Mouse (Mus musculus) limb, embryonic 12.5 days (tissue): ENCODE measurements around the gene Rrnad1. TPM values are rescaled to one million over a fixed set of nuclear protein-coding genes. Genes with fewer than 3 reads are reported as not detected.
"Not testable (repeated sequence)": the region's sequence is repeated elsewhere in the genome, so short reads cannot be mapped to it uniquely, and the experiment has no call there.

Experiments
- ATAC-seq: fragments of 200-750 bp; cut with Nextera tagmentation; 2 replicates; pipeline ENCODE4 v1.8.0; 2017; ENCODE audit warnings: low read depth, moderate TSS enrichment; ENCODE audit not compliant: insufficient number of reproducible peaks, insufficient read depth, low FRiP score, low TSS enrichment
- H3K27ac ChIP-seq: fragments of 300-500 bp; sonication (generic); 2 replicates; pipeline ENCODE4 v1.5.1; 2016; ENCODE audit warnings: mild to moderate bottlenecking, moderate library complexity
- H3K27me3 ChIP-seq: fragments of 300-500 bp; sonication (generic); 2 replicates; pipeline ENCODE4 v1.6.1; 2016; ENCODE audit warnings: mild to moderate bottlenecking, moderate library complexity
- H3K36me3 ChIP-seq: fragments of 300-500 bp; sonication (generic); 2 replicates; pipeline ENCODE4 v1.6.1; 2016; ENCODE audit warnings: mild to moderate bottlenecking, moderate library complexity
- H3K4me1 ChIP-seq: fragments of 300-500 bp; sonication (generic); replicated peaks from 2 replicates; pipeline ENCODE4 v1.6.1; 2016
- H3K4me2 ChIP-seq: fragments of 300-500 bp; sonication (generic); 2 replicates; pipeline ENCODE4 v1.6.1; 2016; ENCODE audit warnings: mild to moderate bottlenecking, moderate library complexity
- H3K4me3 ChIP-seq: fragments of 300-500 bp; sonication (generic); replicated peaks from 2 replicates; pipeline ENCODE4 v1.5.1; 2016; ENCODE audit warnings: mild to moderate bottlenecking
- H3K9ac ChIP-seq: fragments of 300-500 bp; sonication (generic); replicated peaks from 2 replicates; pipeline ENCODE4 v1.6.1; 2016; ENCODE audit warnings: mild to moderate bottlenecking, moderate library complexity
- H3K9me3 ChIP-seq: fragments of 300-500 bp; sonication (generic); 2 replicates; pipeline ENCODE4 v1.6.1; 2016; ENCODE audit warnings: mild to moderate bottlenecking, moderate library complexity
- WGBS: fragments of 180-500 bp; shearing (Covaris S2); methylation state at CpG from one replicate; pipeline ENCODE4 v1.1.7; 2016; 5-methylcytosine and 5-hydroxymethylcytosine counted together
- polyA plus RNA-seq: library from polyadenylated mRNA; unstranded; fragments of >200 nt; fragmentation: Nextera tagmentation; extraction: Ambion mirVana; gene quantifications from 2 replicates; pipeline ENCODE4 v1.2.1, GENCODE M21; 2016

Rrnad1 gene
- polyA plus RNA-seq, 1 experiment from 2014 or later, result 22.4 TPM

DNA sequence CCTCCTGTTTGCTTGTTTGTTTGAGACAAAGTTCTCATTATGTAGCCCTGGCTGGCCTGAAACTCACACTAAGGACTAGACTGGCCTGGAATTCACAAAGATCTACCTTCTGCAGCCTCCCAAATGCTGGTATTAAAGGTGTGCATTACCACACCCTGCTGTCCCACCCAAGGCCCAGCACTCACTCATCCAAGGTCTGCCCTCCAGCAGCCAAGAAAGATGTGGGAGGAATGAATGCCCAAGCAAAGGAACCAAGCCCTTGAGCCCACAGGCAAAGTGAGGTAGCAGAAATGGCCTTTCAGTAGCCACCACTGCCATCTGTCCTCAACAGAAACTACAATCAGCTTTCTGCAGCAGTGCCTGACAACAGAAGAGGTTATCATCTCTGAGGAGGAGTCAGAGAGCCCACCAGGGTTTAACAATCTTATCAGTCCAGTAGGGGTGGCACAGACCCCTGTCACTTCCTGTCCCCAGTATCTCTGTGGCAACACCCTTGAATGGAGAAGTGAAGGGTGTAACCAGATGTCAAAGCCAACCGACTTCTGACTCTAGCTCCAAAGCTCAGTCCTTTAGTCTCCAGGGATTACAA lies 29.4 kb downstream of the Rrnad1 start:
- Histone ChIP-seq H3K27me3 (no peaks in the 10 kb centered on the region), H3K36me3 (no peaks in the 10 kb centered on the region), H3K4me2 (no peak overlapping the region), H3K4me1 (peaks cover 3% of the 10 kb centered on the region; the same call in 1 of the 2 replicates), H3K4me3 (no peak overlapping the region), H3K27ac (no peak overlapping the region), H3K9me3 (no peaks in the 10 kb centered on the region), H3K9ac (no peak overlapping the region)
- WGBS, result 47% methylated on average over 1 of the region's 1 CpGs
- no peak for ATAC-seq

DNA sequence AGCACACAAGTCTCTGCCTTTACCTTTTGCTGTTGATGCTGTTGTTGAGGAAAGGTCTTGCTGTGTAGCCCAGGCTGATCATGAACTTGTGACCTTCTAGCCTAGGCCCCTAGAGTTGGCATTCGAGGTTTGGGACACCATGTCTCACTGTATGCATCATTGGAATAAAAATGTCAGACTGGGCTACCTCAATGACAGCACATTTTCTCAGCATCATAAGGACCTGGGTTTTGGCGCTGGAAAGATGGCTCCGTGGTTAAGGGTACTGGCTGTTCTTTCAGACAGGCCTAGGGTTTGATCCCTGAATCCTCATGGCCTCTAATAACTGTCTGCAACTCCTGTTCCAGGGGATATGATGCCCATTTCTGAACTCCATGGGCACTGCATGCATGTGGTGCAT lies 30.7 kb downstream of the Rrnad1 start:
- Histone ChIP-seq H3K36me3 (no peaks in the 10 kb centered on the region), H3K9ac (no peak overlapping the region), H3K27me3 (no peaks in the 10 kb centered on the region), H3K4me3 (no peak overlapping the region), H3K4me1 (peaks cover 3% of the 10 kb centered on the region; the same call in 1 of the 2 replicates), H3K27ac (no peak overlapping the region), H3K9me3 (no peaks in the 10 kb centered on the region), H3K4me2 (no peak overlapping the region)
- WGBS, result 81% methylated on average over 3 of the region's 3 CpGs
- ATAC-seq, result no peak

DNA sequence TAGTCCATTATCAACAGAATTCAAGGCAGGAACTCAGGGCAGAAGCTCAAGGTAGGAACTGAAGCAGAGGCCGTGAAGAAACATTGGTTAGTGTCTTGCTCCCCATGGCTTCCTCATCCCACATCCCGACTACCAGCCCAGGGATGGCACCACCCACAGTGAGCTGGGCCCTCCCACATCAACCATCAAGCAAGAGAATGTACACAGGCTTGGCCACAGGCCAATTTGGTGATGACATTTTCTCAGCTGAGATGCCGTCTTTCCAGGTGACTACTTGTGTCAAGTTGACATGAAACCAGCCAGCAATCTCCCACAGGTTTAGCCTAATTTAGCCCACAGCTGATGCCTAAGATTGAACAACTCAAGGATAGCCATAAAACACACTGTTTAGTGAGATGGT lies 31.3 kb downstream of the Rrnad1 start:
- Histone ChIP-seq H3K27me3 (no peaks in the 10 kb centered on the region), H3K9ac (no peak overlapping the region), H3K27ac (no peak overlapping the region), H3K4me3 (no peak overlapping the region), H3K36me3 (no peaks in the 10 kb centered on the region), H3K9me3 (no peaks in the 10 kb centered on the region), H3K4me2 (no peak overlapping the region), H3K4me1 (peaks cover 3% of the 10 kb centered on the region; the same call in 1 of the 2 replicates)
- WGBS, result 68% methylated on average over 3 of the region's 3 CpGs
- ATAC-seq, result no peak

DNA sequence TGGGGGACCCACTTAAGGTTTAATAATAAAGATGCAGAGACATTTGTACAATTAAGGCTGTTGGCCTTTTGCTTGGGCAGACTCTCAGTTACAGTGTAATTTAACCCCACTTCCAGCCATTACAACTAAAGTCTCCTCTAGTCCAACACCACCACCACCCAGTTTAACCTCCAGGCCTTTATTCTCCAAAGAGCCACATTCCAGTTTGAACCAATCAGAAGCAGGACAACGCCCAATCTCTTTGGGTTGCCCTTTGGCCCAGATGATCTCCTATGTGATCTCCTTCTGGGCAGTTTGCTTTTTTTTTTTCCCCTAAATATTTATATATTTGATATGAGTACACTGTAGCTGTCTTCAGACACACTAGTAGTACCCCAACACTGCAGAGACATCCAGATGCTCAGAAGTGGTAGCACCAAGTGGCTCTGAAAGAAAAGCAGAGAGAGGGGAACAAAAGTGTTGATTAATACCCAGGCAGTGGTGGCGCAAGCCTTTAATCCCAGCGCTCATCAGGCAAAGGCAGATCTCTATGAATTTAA lies 37.1 kb downstream of the Rrnad1 start:
- Histone ChIP-seq H3K9me3 (no peaks in the 10 kb centered on the region), H3K36me3 (no peaks in the 10 kb centered on the region), H3K4me1 (no peaks in the 10 kb centered on the region), H3K27me3 (no peaks in the 10 kb centered on the region), H3K27ac (no peak overlapping the region), H3K4me2 (no peak overlapping the region), H3K4me3 (no peak overlapping the region), H3K9ac (no peak overlapping the region)
- no peak for ATAC-seq
- WGBS, result 77% methylated on average over 3 of the region's 3 CpGs

DNA sequence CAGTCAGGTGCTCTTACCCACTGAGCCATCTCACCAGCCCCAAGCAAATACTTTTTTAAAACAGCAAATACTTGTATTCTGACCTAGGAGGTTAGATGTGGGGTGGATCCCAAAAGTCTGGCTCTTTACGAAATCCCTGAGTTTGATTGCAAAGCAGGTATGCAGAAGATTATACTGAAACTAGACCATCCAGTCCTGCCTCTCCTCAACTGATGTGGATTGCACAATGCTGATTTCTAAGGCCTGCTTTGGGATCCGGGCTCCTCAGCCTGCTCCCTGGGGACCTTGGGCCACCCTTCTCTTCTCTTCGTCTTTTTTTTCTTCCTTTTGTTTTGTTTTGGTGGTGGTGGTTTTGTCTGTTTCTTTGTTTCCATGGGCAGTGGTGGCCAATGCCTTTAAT lies 39.0 kb downstream of the Rrnad1 start:
- Histone ChIP-seq H3K4me2 (no peak overlapping the region), H3K27ac (no peak overlapping the region), H3K9me3 (no peaks in the 10 kb centered on the region), H3K36me3 (no peaks in the 10 kb centered on the region), H3K27me3 (no peaks in the 10 kb centered on the region), H3K9ac (no peak overlapping the region), H3K4me3 (no peak overlapping the region), H3K4me1 (no peaks in the 10 kb centered on the region)
- no peak for ATAC-seq
- 77% methylated on average over 3 of the region's 3 CpGs for WGBS

DNA sequence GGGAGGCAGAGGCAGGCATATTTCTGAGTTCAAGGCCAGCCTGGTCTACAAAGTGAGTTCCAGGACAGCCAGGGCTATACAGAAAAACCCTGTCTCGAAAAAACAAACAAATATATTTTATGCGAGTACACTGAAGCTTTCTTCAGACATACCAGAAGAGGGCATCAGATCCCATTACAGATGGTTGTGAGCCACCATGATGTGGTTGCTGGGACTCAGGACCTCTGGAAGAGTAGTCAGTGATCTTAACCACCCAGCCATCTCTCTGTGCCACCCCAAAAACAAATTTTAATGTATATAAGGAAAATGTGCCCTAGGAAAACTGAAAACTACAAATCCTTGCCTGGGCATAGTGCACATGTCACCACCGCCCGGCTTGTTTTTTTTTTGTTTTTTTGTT lies 43.1 kb downstream of the Rrnad1 start:
- not testable (repeated sequence) for H3K9ac ChIP-seq, H3K27me3 ChIP-seq, H3K4me3 ChIP-seq, H3K4me2 ChIP-seq, H3K27ac ChIP-seq, H3K9me3 ChIP-seq, ATAC-seq, H3K36me3 ChIP-seq
- WGBS, result 82% methylated on average over 4 of the region's 4 CpGs
- peaks cover 16% of the 10 kb centered on the region for H3K4me1 ChIP-seq

DNA sequence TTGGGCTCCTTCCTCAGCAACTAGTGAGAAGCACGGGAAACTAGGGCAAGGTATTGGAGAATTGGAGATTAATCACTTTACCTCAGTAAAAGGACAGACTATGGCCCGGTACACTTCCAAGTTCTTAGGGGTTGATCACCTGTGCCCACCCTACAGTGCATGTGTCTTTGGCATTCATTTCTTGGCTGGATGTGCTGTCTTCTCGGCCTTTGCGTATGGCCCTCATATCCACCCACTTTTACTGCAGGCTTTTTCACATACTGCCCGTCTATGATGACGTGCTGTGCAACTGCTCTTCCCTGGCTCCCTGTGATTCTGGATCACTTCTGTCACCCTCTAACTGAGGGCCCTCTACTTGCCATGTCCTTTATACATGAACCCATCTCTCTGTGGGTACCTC lies 44.1 kb downstream of the Rrnad1 start:
- Histone ChIP-seq H3K9ac (no peak overlapping the region), H3K4me1 (peaks cover 16% of the 10 kb centered on the region), H3K36me3 (peaks cover 7% of the 10 kb centered on the region; the same call in 1 of the 2 replicates), H3K27me3 (no peaks in the 10 kb centered on the region), H3K4me3 (peak overlapping the region; percentile 84; the same call in 1 of the 2 replicates), H3K4me2 (peak overlapping the region; percentile 51), H3K27ac (no peak overlapping the region), H3K9me3 (no peaks in the 10 kb centered on the region)
- 85% methylated on average over 6 of the region's 6 CpGs for WGBS
- no peak for ATAC-seq

DNA sequence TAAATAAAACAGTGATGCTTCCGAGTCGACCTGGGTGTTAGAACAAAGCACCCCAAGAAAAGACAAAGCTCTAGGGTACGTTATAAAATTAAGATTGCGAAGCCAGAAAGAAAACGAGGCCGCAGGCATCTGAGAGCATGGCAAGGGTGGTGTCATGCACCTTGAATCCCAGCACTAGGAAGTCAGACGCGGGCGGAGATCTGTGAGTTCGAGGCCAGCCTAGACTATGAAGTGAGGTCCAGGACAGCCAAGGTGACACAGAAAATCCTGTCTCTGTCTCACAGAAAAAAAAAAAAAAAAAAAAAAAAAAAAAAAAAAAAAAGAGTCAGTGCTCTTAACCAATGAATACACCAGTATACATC lies 44.5 kb downstream of the Rrnad1 start:
- Histone ChIP-seq H3K9me3 (no peaks in the 10 kb centered on the region), H3K4me2 (peak overlapping the region; percentile 51), H3K4me1 (peaks cover 16% of the 10 kb centered on the region), H3K4me3 (peak overlapping the region; percentile 84), H3K27me3 (no peaks in the 10 kb centered on the region), H3K9ac (peak overlapping the region; percentile 48; the same call in 1 of the 2 replicates), H3K27ac (no peak overlapping the region), H3K36me3 (peaks cover 11% of the 10 kb centered on the region; the same call in 1 of the 2 replicates)
- 18% methylated on average over 10 of the region's 10 CpGs for WGBS
- peak; percentile 29; the same call in 1 of the 2 replicates for ATAC-seq

DNA sequence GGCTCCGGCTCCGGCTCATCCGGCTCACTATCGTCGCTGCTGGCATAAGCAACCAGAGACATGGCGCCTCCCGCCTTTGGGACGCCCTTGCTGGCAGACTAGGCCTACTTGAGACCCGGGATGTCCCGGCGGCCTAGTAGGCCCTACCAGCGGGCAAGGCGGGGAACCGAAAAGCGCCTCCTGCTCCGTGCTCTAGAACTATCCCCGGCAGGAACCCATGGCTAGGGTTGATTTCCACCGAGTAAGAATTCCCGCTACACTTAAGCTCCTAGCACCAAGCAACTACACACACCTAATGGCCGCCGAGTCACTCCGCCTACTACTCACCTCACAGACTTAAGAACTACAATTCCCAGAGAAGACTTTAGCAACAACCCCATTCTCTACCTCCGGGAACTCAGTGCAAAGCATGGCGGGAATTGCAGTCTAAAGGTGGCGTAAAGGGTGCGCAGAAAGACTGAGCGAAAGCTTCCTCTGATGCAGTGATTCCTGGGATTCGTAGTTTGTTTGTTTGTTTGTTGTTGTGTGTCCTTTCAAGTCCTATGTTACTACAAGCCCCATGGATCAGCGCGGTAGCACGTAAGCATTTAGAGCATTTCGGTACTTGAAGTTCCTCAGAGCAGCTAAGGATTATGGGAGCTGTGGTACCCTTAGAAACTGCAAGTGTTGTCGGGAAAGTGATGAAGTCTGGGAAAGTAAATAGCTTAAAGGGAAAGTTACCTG lies 45.1 kb downstream of the Rrnad1 start, which contains the start of gene Prcc:
TSS of gene Prcc (minus strand) at position 328 of the 723 bp plus-strand sequence.
- peak within 1 kb of the TSS; percentile 84 for H3K4me3 ChIP-seq
- peak; percentile 98 for ATAC-seq
- peak within 1 kb of the TSS; percentile 88 for H3K9ac ChIP-seq
- peaks cover 17% of the 10 kb centered on the region for H3K36me3 ChIP-seq
- under 1% methylated on average over 33 of the region's 33 CpGs for WGBS
- no peaks in the 10 kb centered on the region for H3K27me3 ChIP-seq
- no peaks in the 10 kb centered on the region for H3K9me3 ChIP-seq
- peak within 1 kb of the TSS; percentile 94 for H3K4me2 ChIP-seq
- peak within 1 kb of the TSS; percentile 92 for H3K27ac ChIP-seq
- H3K4me1 ChIP-seq, result peaks cover 16% of the 10 kb centered on the region

DNA sequence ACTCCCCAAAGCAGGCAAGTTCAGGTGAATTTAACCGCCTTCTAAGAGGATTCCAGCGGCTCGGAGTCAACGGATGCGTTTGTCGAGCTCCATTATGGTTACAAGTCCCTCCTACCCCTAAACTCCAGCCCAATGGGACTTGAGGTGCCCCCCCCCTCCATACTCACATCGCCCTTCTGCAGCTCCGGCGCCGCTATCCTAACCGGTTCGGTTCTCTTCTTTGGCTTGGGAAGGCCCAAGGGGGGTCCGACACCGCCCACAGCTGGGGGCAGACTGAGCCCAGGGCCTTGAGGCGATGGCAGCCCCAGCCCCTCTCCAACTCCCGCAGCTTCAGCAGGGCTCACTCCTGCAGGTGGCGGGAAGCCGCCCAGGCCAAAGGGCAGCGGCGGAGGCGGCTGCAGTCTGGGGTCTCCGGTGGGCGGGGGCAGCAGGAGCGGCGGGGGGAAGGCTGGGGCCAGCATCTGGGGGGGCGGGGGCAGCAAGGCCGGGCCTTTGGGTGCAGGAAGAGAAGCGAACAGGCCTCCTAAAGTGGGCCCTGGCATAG lies 45.7 kb downstream of the Rrnad1 start:
- Histone ChIP-seq H3K9me3 (no peaks in the 10 kb centered on the region), H3K4me1 (peaks cover 16% of the 10 kb centered on the region), H3K4me3 (peak overlapping the region; percentile 84), H3K9ac (peak overlapping the region; percentile 88), H3K36me3 (peaks cover 23% of the 10 kb centered on the region), H3K27me3 (no peaks in the 10 kb centered on the region), H3K4me2 (peak overlapping the region; percentile 94), H3K27ac (peak overlapping the region; percentile 92)
- peak; percentile 13 for ATAC-seq
- WGBS, result 0% methylated on average over 28 of the region's 28 CpGs

DNA sequence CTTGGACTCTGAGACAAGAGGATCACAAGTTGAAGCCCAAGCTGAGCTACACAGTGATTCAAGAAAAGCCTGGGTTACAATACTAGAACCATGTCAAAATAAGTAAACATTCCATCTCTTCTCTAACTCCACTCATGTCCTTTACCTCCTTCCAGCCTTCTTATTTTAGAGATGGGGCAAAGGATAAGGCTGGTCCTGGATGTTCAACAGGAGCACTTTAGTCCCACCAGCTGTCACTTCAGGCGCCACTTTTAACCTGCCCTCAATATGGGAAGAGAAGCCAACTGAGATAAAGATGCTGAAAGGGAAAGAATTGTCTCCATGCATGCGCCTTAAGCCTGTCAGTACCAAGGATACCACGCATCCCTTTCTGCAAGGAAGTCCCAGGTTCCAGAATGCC lies 46.2 kb downstream of the Rrnad1 start:
- Histone ChIP-seq H3K36me3 (peaks cover 26% of the 10 kb centered on the region), H3K27ac (peak overlapping the region; percentile 92; the same call in 1 of the 2 replicates), H3K9me3 (no peaks in the 10 kb centered on the region), H3K9ac (peak overlapping the region; percentile 88), H3K27me3 (no peaks in the 10 kb centered on the region), H3K4me2 (peak overlapping the region; percentile 94), H3K4me3 (peak overlapping the region; percentile 84), H3K4me1 (peaks cover 16% of the 10 kb centered on the region)
- WGBS, result 5% methylated on average over 3 of the region's 3 CpGs
- no peak for ATAC-seq
